Mouse (Mus musculus) hindbrain, embryonic 15.5 days (tissue): ENCODE measurements around the gene Fcgr4. TPM values are rescaled to one million over a fixed set of nuclear protein-coding genes. Genes with fewer than 3 reads are reported as not detected.
"Not testable (repeated sequence)": the region's sequence is repeated elsewhere in the genome, so short reads cannot be mapped to it uniquely, and the experiment has no call there.

Experiments used
- ATAC-seq: fragments of 200-750 bp; cut with Nextera tagmentation; 2 replicates; pipeline ENCODE4 v1.8.0; 2017; ENCODE audit warnings: low read depth, moderate number of reproducible peaks, moderate TSS enrichment; ENCODE audit not compliant: low FRiP score
- H3K27ac ChIP-seq: fragments of 300-500 bp; sonication (generic); replicated peaks from 2 replicates; pipeline ENCODE4 v1.5.1; 2015; ENCODE audit warnings: mild to moderate bottlenecking, inconsistent platforms
- H3K27me3 ChIP-seq: fragments of 300-500 bp; sonication (generic); 2 replicates; pipeline ENCODE4 v1.6.1; 2015; ENCODE audit warnings: control low read depth, inconsistent platforms
- H3K36me3 ChIP-seq: fragments of 300-500 bp; sonication (generic); 2 replicates; pipeline ENCODE4 v1.6.1; 2015; ENCODE audit warnings: control low read depth, inconsistent platforms
- H3K4me1 ChIP-seq: fragments of 300-500 bp; sonication (generic); replicated peaks from 2 replicates; pipeline ENCODE4 v1.6.1; 2015; ENCODE audit warnings: control low read depth, inconsistent platforms
- H3K4me2 ChIP-seq: fragments of 300-500 bp; sonication (generic); 2 replicates; pipeline ENCODE4 v1.6.1; 2015; ENCODE audit warnings: moderate library complexity, mild to moderate bottlenecking, inconsistent platforms
- H3K4me3 ChIP-seq: fragments of 300-500 bp; sonication (generic); 2 replicates; pipeline ENCODE4 v1.5.1; 2015; ENCODE audit warnings: mild to moderate bottlenecking, inconsistent platforms
- H3K9ac ChIP-seq: fragments of 300-500 bp; sonication (generic); 2 replicates; pipeline ENCODE4 v1.6.1; 2015; ENCODE audit warnings: inconsistent platforms
- H3K9me3 ChIP-seq: fragments of 300-500 bp; sonication (generic); 2 replicates; pipeline ENCODE4 v1.6.1; 2016; ENCODE audit warnings: control low read depth, inconsistent platforms
- WGBS: fragments of 180-500 bp; shearing (Covaris S2); methylation state at CpG from one replicate; pipeline ENCODE4 v1.1.7; 2015; 5-methylcytosine and 5-hydroxymethylcytosine counted together
- polyA plus RNA-seq: library from polyadenylated mRNA; unstranded; fragments of >200 nt; fragmentation: Nextera tagmentation; extraction: Ambion mirVana; gene quantifications from 2 replicates; pipeline ENCODE4 v1.2.1, GENCODE M21; 2015

Gene Fcgr4
- polyA plus RNA-seq = 0.27 and 1.0 TPM in 2 replicates

- no peaks in the 10 kb centered on the region for H3K9me3 ChIP-seq
- H3K4me1 ChIP-seq = no peaks in the 10 kb centered on the region
- no peaks in the 10 kb centered on the region for H3K36me3 ChIP-seq
- H3K4me2 ChIP-seq = no peak within 1 kb of the TSS
- H3K27ac ChIP-seq = no peak within 1 kb of the TSS
- no peak within 1 kb of the TSS for H3K4me3 ChIP-seq
- H3K9ac ChIP-seq = no peak within 1 kb of the TSS
- no peaks in the 10 kb centered on the region for H3K27me3 ChIP-seq
- ATAC-seq = no peak
- WGBS = 88% methylated on average over 2 of the region's 2 CpGs
Measured at GRCm38 (mm10) chr1:171018737-171019136, at the start of gene Fcgr4. Gene Fcgr4 (plus strand): TSS chr1:171018920.

GRCm38 (mm10) chr1:170972494-170972893 is 46.2 kb upstream of the Fcgr4 start:
- no peak overlapping the region for H3K4me2 ChIP-seq
- WGBS = 87% methylated on average over 6 of the region's 6 CpGs
- H3K4me1 ChIP-seq = no peaks in the 10 kb centered on the region
- no peak overlapping the region for H3K9ac ChIP-seq
- H3K27me3 ChIP-seq = no peaks in the 10 kb centered on the region
- no peak for ATAC-seq
- H3K4me3 ChIP-seq = no peak overlapping the region
- no peaks in the 10 kb centered on the region for H3K9me3 ChIP-seq
- no peak overlapping the region for H3K27ac ChIP-seq
- no peaks in the 10 kb centered on the region for H3K36me3 ChIP-seq

GRCm38 (mm10) chr1:170972936-170973335 is 45.8 kb upstream of the Fcgr4 start:
- no peaks in the 10 kb centered on the region for H3K36me3 ChIP-seq
- H3K9me3 ChIP-seq = no peaks in the 10 kb centered on the region
- 88% methylated on average over 4 of the region's 4 CpGs for WGBS
- no peak overlapping the region for H3K4me2 ChIP-seq
- no peaks in the 10 kb centered on the region for H3K27me3 ChIP-seq
- H3K4me3 ChIP-seq = no peak overlapping the region
- no peak overlapping the region for H3K27ac ChIP-seq
- no peak for ATAC-seq
- no peak overlapping the region for H3K9ac ChIP-seq
- H3K4me1 ChIP-seq = no peaks in the 10 kb centered on the region

- no peaks in the 10 kb centered on the region for H3K36me3 ChIP-seq
- no peak overlapping the region for H3K9ac ChIP-seq
- no peaks in the 10 kb centered on the region for H3K27me3 ChIP-seq
- H3K4me3 ChIP-seq = no peak overlapping the region
- H3K9me3 ChIP-seq = no peaks in the 10 kb centered on the region
- H3K27ac ChIP-seq = no peak overlapping the region
- no peak for ATAC-seq
- 86% methylated on average over 8 of the region's 8 CpGs for WGBS
- H3K4me1 ChIP-seq = no peaks in the 10 kb centered on the region
- no peak overlapping the region for H3K4me2 ChIP-seq
Measured at GRCm38 (mm10) chr1:170974171-170974570, 44.5 kb upstream of the Fcgr4 start.

GRCm38 (mm10) chr1:170974736-170975135 is 44.0 kb upstream of the Fcgr4 start:
- Histone ChIP-seq H3K4me1 (no peaks in the 10 kb centered on the region), H3K9ac (no peak overlapping the region), H3K27me3 (no peaks in the 10 kb centered on the region), H3K9me3 (no peaks in the 10 kb centered on the region), H3K36me3 (no peaks in the 10 kb centered on the region), H3K4me3 (no peak overlapping the region), H3K4me2 (no peak overlapping the region), H3K27ac (no peak overlapping the region)
- no peak for ATAC-seq
- WGBS = 92% methylated on average over 2 of the region's 2 CpGs

GRCm38 (mm10) chr1:170975350-170975749 is 43.4 kb upstream of the Fcgr4 start:
- H3K27ac ChIP-seq, H3K4me1 ChIP-seq, ATAC-seq, H3K36me3 ChIP-seq, H3K27me3 ChIP-seq, H3K9me3 ChIP-seq, H3K4me3 ChIP-seq, H3K9ac ChIP-seq, H3K4me2 ChIP-seq: not testable (repeated sequence)
- 80% methylated on average over 2 of the region's 2 CpGs for WGBS

- H3K27ac ChIP-seq = no peak overlapping the region
Measured at GRCm38 (mm10) chr1:170975751-170976161, 43.0 kb upstream of the Fcgr4 start.

GRCm38 (mm10) chr1:170976447-170976846 is 42.3 kb upstream of the Fcgr4 start, which contains the start of gene Fcgr2b:
Gene Fcgr2b (minus strand): TSS chr1:170976547.
- Histone ChIP-seq H3K27me3 (no peaks in the 10 kb centered on the region), H3K9ac (no peak within 1 kb of the TSS), H3K4me2 (no peak within 1 kb of the TSS), H3K4me1 (no peaks in the 10 kb centered on the region), H3K36me3 (no peaks in the 10 kb centered on the region), H3K9me3 (no peaks in the 10 kb centered on the region), H3K4me3 (no peak within 1 kb of the TSS), H3K27ac (no peak within 1 kb of the TSS)
- ATAC-seq = no peak
- WGBS = 92% methylated on average over 5 of the region's 5 CpGs

More at GRCm38 (mm10) chr1:170975751-170976161, 43.0 kb upstream of the Fcgr4 start:
- no peaks in the 10 kb centered on the region for H3K27me3 ChIP-seq
- 73% methylated on average over 7 of the region's 7 CpGs for WGBS
- no peak overlapping the region for H3K4me2 ChIP-seq
- H3K36me3 ChIP-seq = no peaks in the 10 kb centered on the region
- H3K4me1 ChIP-seq = no peaks in the 10 kb centered on the region
- no peak overlapping the region for H3K9ac ChIP-seq
- no peak for ATAC-seq
- no peaks in the 10 kb centered on the region for H3K9me3 ChIP-seq
- H3K4me3 ChIP-seq = no peak overlapping the region

GRCm38 (mm10) chr1:170978601-170979000 is 40.1 kb upstream of the Fcgr4 start:
- Histone ChIP-seq H3K9ac (no peak overlapping the region), H3K4me3 (no peak overlapping the region), H3K9me3 (no peaks in the 10 kb centered on the region), H3K4me1 (no peaks in the 10 kb centered on the region), H3K4me2 (no peak overlapping the region), H3K27me3 (no peaks in the 10 kb centered on the region), H3K36me3 (no peaks in the 10 kb centered on the region), H3K27ac (no peak overlapping the region)
- ATAC-seq = no peak
- 87% methylated on average over 4 of the region's 4 CpGs for WGBS

GRCm38 (mm10) chr1:170981679-170982078 is 37.0 kb upstream of the Fcgr4 start:
- H3K4me3 ChIP-seq, H3K4me1 ChIP-seq, ATAC-seq, H3K9me3 ChIP-seq, H3K9ac ChIP-seq, H3K27me3 ChIP-seq, H3K4me2 ChIP-seq, H3K27ac ChIP-seq, H3K36me3 ChIP-seq: not testable (repeated sequence)
- WGBS = 85% methylated on average over 1 of the region's 1 CpGs

- H3K4me3 ChIP-seq = no peak overlapping the region
- no peak overlapping the region for H3K4me2 ChIP-seq
- no peak overlapping the region for H3K9ac ChIP-seq
- 83% methylated on average over 2 of the region's 2 CpGs for WGBS
- ATAC-seq = no peak
- no peaks in the 10 kb centered on the region for H3K27me3 ChIP-seq
- no peaks in the 10 kb centered on the region for H3K9me3 ChIP-seq
- H3K4me1 ChIP-seq = no peaks in the 10 kb centered on the region
- H3K36me3 ChIP-seq = no peaks in the 10 kb centered on the region
- no peak overlapping the region for H3K27ac ChIP-seq
Measured at GRCm38 (mm10) chr1:170982301-170982700, 36.4 kb upstream of the Fcgr4 start.

- no peak overlapping the region for H3K27ac ChIP-seq
- no peak overlapping the region for H3K4me2 ChIP-seq
- no peaks in the 10 kb centered on the region for H3K27me3 ChIP-seq
- 82% methylated on average over 4 of the region's 4 CpGs for WGBS
- no peak overlapping the region for H3K9ac ChIP-seq
- H3K4me3 ChIP-seq = no peak overlapping the region
- no peaks in the 10 kb centered on the region for H3K36me3 ChIP-seq
- no peaks in the 10 kb centered on the region for H3K4me1 ChIP-seq
- ATAC-seq = no peak
- no peaks in the 10 kb centered on the region for H3K9me3 ChIP-seq
Measured at GRCm38 (mm10) chr1:170983066-170983465, 35.7 kb upstream of the Fcgr4 start.

- Histone ChIP-seq H3K27ac (no peak overlapping the region), H3K9me3 (no peaks in the 10 kb centered on the region), H3K36me3 (no peaks in the 10 kb centered on the region), H3K4me3 (no peak overlapping the region), H3K4me1 (no peaks in the 10 kb centered on the region), H3K27me3 (no peaks in the 10 kb centered on the region), H3K4me2 (no peak overlapping the region), H3K9ac (no peak overlapping the region)
- ATAC-seq = no peak
- 86% methylated on average over 3 of the region's 3 CpGs for WGBS
Measured at GRCm38 (mm10) chr1:170985092-170985491, 33.6 kb upstream of the Fcgr4 start.
